Mouse (Mus musculus): ENCODE results near the gene Pigm. TPM values are rescaled to one million over a fixed set of nuclear protein-coding genes. Genes with fewer than 3 reads are reported as not detected.

Pigm gene
- polyA plus RNA-seq, 1 experiment: 4.0 TPM

GRCm38 (mm10) chr1:172426419-172426818 is 50.1 kb downstream of the Pigm start:
- TF ChIP-seq POLR2A (IDR thresholded peaks at IDR 0.05; ENCODE audit: control insufficient read depth, low read depth, low read length) (no peak), CTCF (IDR thresholded peaks at IDR 0.05; ENCODE audit: control insufficient read depth, insufficient read depth, insufficient replicate concordance, low read depth, low read length) (no peak)
- H3K36me3 ChIP-seq (ENCODE audit: control insufficient read depth, insufficient read depth, low read length): no peaks in the 10 kb centered on the region
- H3K4me1 ChIP-seq (ENCODE audit: control insufficient read depth, insufficient read depth, low read length): no peaks in the 10 kb centered on the region
- H3K27me3 ChIP-seq (ENCODE audit: control insufficient read depth, insufficient read depth, low read length): no peaks in the 10 kb centered on the region
- no peak overlapping the region for H3K4me3 ChIP-seq (ENCODE audit: control insufficient read depth, low read depth, low read length)
- no peak overlapping the region for H3K27ac ChIP-seq (ENCODE audit: control insufficient read depth, insufficient read depth, low read depth, low read length)

- Histone ChIP-seq H3K27me3 (ENCODE audit: control insufficient read depth, insufficient read depth, low read length) (no peaks in the 10 kb centered on the region), H3K4me1 (ENCODE audit: control insufficient read depth, insufficient read depth, low read length) (no peaks in the 10 kb centered on the region), H3K4me3 (ENCODE audit: control insufficient read depth, low read depth, low read length) (no peak overlapping the region), H3K27ac (ENCODE audit: control insufficient read depth, insufficient read depth, low read depth, low read length) (no peak overlapping the region), H3K36me3 (ENCODE audit: control insufficient read depth, insufficient read depth, low read length) (no peaks in the 10 kb centered on the region)
- TF ChIP-seq CTCF (IDR thresholded peaks at IDR 0.05; ENCODE audit: control insufficient read depth, insufficient read depth, insufficient replicate concordance, low read depth, low read length) (no peak), POLR2A (IDR thresholded peaks at IDR 0.05; ENCODE audit: control insufficient read depth, low read depth, low read length) (no peak)
Measured at GRCm38 (mm10) chr1:172427841-172428240, 51.5 kb downstream of the Pigm start.

GRCm38 (mm10) chr1:172428614-172429013 is 52.3 kb downstream of the Pigm start:
- TF ChIP-seq CTCF (IDR thresholded peaks at IDR 0.05; ENCODE audit: control insufficient read depth, insufficient read depth, insufficient replicate concordance, low read depth, low read length) (no peak), POLR2A (IDR thresholded peaks at IDR 0.05; ENCODE audit: control insufficient read depth, low read depth, low read length) (no peak)
- no peak overlapping the region for H3K27ac ChIP-seq (ENCODE audit: control insufficient read depth, insufficient read depth, low read depth, low read length)
- no peaks in the 10 kb centered on the region for H3K36me3 ChIP-seq (ENCODE audit: control insufficient read depth, insufficient read depth, low read length)
- no peaks in the 10 kb centered on the region for H3K4me1 ChIP-seq (ENCODE audit: control insufficient read depth, insufficient read depth, low read length)
- H3K27me3 ChIP-seq (ENCODE audit: control insufficient read depth, insufficient read depth, low read length): no peaks in the 10 kb centered on the region
- H3K4me3 ChIP-seq (ENCODE audit: control insufficient read depth, low read depth, low read length): no peak overlapping the region

GRCm38 (mm10) chr1:172430731-172431220 is 54.4 kb downstream of the Pigm start:
- no peak overlapping the region for H3K4me3 ChIP-seq (ENCODE audit: control insufficient read depth, low read depth, low read length)
- TF ChIP-seq POLR2A (IDR thresholded peaks at IDR 0.05; ENCODE audit: control insufficient read depth, low read depth, low read length) (no peak), CTCF (IDR thresholded peaks at IDR 0.05; ENCODE audit: control insufficient read depth, insufficient read depth, insufficient replicate concordance, low read depth, low read length) (no peak)
- H3K27me3 ChIP-seq (ENCODE audit: control insufficient read depth, insufficient read depth, low read length): no peaks in the 10 kb centered on the region
- no peaks in the 10 kb centered on the region for H3K36me3 ChIP-seq (ENCODE audit: control insufficient read depth, insufficient read depth, low read length)
- no peak overlapping the region for H3K27ac ChIP-seq (ENCODE audit: control insufficient read depth, insufficient read depth, low read depth, low read length)
- H3K4me1 ChIP-seq (ENCODE audit: control insufficient read depth, insufficient read depth, low read length): 0 out of 2 replicates have a peak, but pooled peaks cover 3% of the 10 kb centered on the region

- Histone ChIP-seq H3K27ac (ENCODE audit: control insufficient read depth, insufficient read depth, low read depth, low read length) (no peak overlapping the region), H3K27me3 (ENCODE audit: control insufficient read depth, insufficient read depth, low read length) (no peaks in the 10 kb centered on the region), H3K36me3 (ENCODE audit: control insufficient read depth, insufficient read depth, low read length) (no peaks in the 10 kb centered on the region), H3K4me3 (ENCODE audit: control insufficient read depth, low read depth, low read length) (no peak overlapping the region), H3K4me1 (ENCODE audit: control insufficient read depth, insufficient read depth, low read length) (0 out of 2 replicates have a peak, but pooled peaks cover 3% of the 10 kb centered on the region)
- TF ChIP-seq POLR2A (IDR thresholded peaks at IDR 0.05; ENCODE audit: control insufficient read depth, low read depth, low read length) (no peak), CTCF (IDR thresholded peaks at IDR 0.05; ENCODE audit: control insufficient read depth, insufficient read depth, insufficient replicate concordance, low read depth, low read length) (no peak)
Measured at GRCm38 (mm10) chr1:172431836-172432586, 55.7 kb downstream of the Pigm start.

- Histone ChIP-seq H3K4me1 (ENCODE audit: control insufficient read depth, insufficient read depth, low read length) (0 out of 2 replicates have a peak, but pooled peaks cover 3% of the 10 kb centered on the region), H3K27ac (ENCODE audit: control insufficient read depth, insufficient read depth, low read depth, low read length) (no peak overlapping the region), H3K27me3 (ENCODE audit: control insufficient read depth, insufficient read depth, low read length) (no peaks in the 10 kb centered on the region), H3K36me3 (ENCODE audit: control insufficient read depth, insufficient read depth, low read length) (no peaks in the 10 kb centered on the region), H3K4me3 (ENCODE audit: control insufficient read depth, low read depth, low read length) (no peak overlapping the region)
- TF ChIP-seq POLR2A (IDR thresholded peaks at IDR 0.05; ENCODE audit: control insufficient read depth, low read depth, low read length): no peak
- TF ChIP-seq CTCF (IDR thresholded peaks at IDR 0.05; ENCODE audit: control insufficient read depth, insufficient read depth, insufficient replicate concordance, low read depth, low read length): no peak
Measured at GRCm38 (mm10) chr1:172432587-172432955, 56.2 kb downstream of the Pigm start.

GRCm38 (mm10) chr1:172433012-172433850 is 56.9 kb downstream of the Pigm start:
- no peaks in the 10 kb centered on the region for H3K36me3 ChIP-seq (ENCODE audit: control insufficient read depth, insufficient read depth, low read length)

More at GRCm38 (mm10) chr1:172433012-172433850, 56.9 kb downstream of the Pigm start:
- no peak for TF ChIP-seq CTCF (IDR thresholded peaks at IDR 0.05; ENCODE audit: control insufficient read depth, insufficient read depth, insufficient replicate concordance, low read depth, low read length)
- TF ChIP-seq POLR2A (IDR thresholded peaks at IDR 0.05; ENCODE audit: control insufficient read depth, low read depth, low read length): no peak
- no peak overlapping the region for H3K4me3 ChIP-seq (ENCODE audit: control insufficient read depth, low read depth, low read length)
- H3K27ac ChIP-seq (ENCODE audit: control insufficient read depth, insufficient read depth, low read depth, low read length): no peak overlapping the region
- H3K27me3 ChIP-seq (ENCODE audit: control insufficient read depth, insufficient read depth, low read length): no peaks in the 10 kb centered on the region
- H3K4me1 ChIP-seq (ENCODE audit: control insufficient read depth, insufficient read depth, low read length): 0 out of 2 replicates have a peak, but pooled peaks cover 3% of the 10 kb centered on the region

Other genes starting within 250 kb of the Pigm start
- gene Pex19, start 249.8 kb upstream of the Pigm start, polyA plus RNA-seq (2012; rRNA removed): 22.3 and 25.8 TPM in 2 replicates
- gene Dcaf8, start 228.5 kb upstream of the Pigm start, polyA plus RNA-seq (2012; rRNA removed): 53.2 and 55.6 TPM in 2 replicates
- gene Pea15a, start 169.7 kb upstream of the Pigm start, polyA plus RNA-seq (2012; rRNA removed): 15.8 and 17.5 TPM in 2 replicates
- 15.0 and 15.8 TPM in 2 replicates for gene Casq1, start 156.7 kb upstream of the Pigm start, polyA plus RNA-seq (2012; rRNA removed)
- gene Atp1a4, start 118.1 kb upstream of the Pigm start, polyA plus RNA-seq (2012; rRNA removed): 322 and 331 TPM in 2 replicates
- 43.9 and 52.2 TPM in 2 replicates for gene Igsf8, start 114.9 kb upstream of the Pigm start, polyA plus RNA-seq (2012; rRNA removed)
- 12.4 and 17.3 TPM in 2 replicates for gene Atp1a2, start 78.5 kb upstream of the Pigm start, polyA plus RNA-seq (2012; rRNA removed)
- gene Kcnj9, start 47.2 kb upstream of the Pigm start, polyA plus RNA-seq (2012; rRNA removed): 40.4 and 41.2 TPM in 2 replicates
- gene Kcnj10, start 35.3 kb upstream of the Pigm start, polyA plus RNA-seq (2012; rRNA removed): 0.06 TPM in 2 replicates
- gene Slamf9, start 98.8 kb downstream of the Pigm start, polyA plus RNA-seq (2012; rRNA removed): 9.8 and 13.1 TPM in 2 replicates
- gene Igsf9, start 105.2 kb downstream of the Pigm start, polyA plus RNA-seq (2012; rRNA removed): 66.1 and 68.5 TPM in 2 replicates
- gene Tagln2, start 123.5 kb downstream of the Pigm start, polyA plus RNA-seq (2012; rRNA removed): 7.6 and 16.5 TPM in 2 replicates
- gene Cfap45, start 144.3 kb downstream of the Pigm start, polyA plus RNA-seq (2012; rRNA removed): 302 and 305 TPM in 2 replicates
- 12.1 and 14.1 TPM in 2 replicates for gene Vsig8, start 179.4 kb downstream of the Pigm start, polyA plus RNA-seq (2012; rRNA removed)
- 0.06 TPM in 1 of 2 replicates, not detected in the other for gene Slamf8, start 214.0 kb downstream of the Pigm start, polyA plus RNA-seq (2012; rRNA removed)
- gene Fcrl6, start 226.0 kb downstream of the Pigm start, polyA plus RNA-seq (2012; rRNA removed): not detected in 2 replicates

Measured in testis, adult 2 months (tissue).